Mouse (Mus musculus) E14TG2a.4 (cell line): ENCODE results near the gene Mreg.

Source experiments
- CTCF ChIP-seq: conservative IDR thresholded peaks from 2 replicates; pipeline ENCODE4 v1.5.1; 2014; ENCODE audit warnings: low read length
- NANOG ChIP-seq: IDR thresholded peaks from 2 replicates; pipeline ENCODE4 v1.6.1; 2014; ENCODE audit warnings: borderline replicate concordance, low read length, mixed read lengths
- POU5F1 ChIP-seq: IDR thresholded peaks from 2 replicates; pipeline ENCODE4 v1.6.1; 2014; ENCODE audit warnings: low read length, borderline replicate concordance

DNA sequence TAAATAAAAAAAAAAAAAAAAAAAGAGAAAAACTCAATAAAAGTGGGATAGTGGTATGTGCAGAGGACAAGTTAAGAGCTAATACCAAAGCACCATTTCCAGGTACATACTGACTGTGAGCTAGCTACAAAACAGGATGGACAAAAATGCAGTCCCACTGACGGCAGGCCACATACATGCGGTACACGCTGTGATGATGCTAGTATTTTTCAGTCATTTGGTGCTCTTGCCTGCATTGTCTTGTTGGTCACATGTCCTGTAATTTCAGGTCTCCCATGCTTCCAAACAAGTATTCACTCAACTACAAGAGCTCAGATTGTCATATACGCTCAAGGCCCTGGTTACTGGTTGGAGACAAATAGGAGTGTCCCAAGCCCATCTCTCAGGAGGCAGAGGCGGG is 15.4 kb upstream of the Mreg start:
- TF ChIP-seq CTCF (no peak), NANOG (no peak), POU5F1 (no peak)
